Mouse (Mus musculus): Measurements from ENCODE around the gene Gys1. TPM values are rescaled to one million over a fixed set of nuclear protein-coding genes. Genes with fewer than 3 reads are reported as not detected.

Gene Gys1
- polyA plus RNA-seq, 1 experiment from 2014 or later, result 44.2 TPM

- no peak for DNase-seq (ENCODE audit: low spot score)
- peaks cover 55% of the 10 kb centered on the region for H3K36me3 ChIP-seq (replicated peaks)
- no peaks in the 10 kb centered on the region for H3K9me3 ChIP-seq
- 58% methylated on average over 6 of the region's 6 CpGs for WGBS
- H3K27me3 ChIP-seq (replicated peaks; ENCODE audit: low read depth, poor library complexity, severe bottlenecking), result peaks cover 70% of the 10 kb centered on the region
- no peak within 1 kb of the TSS for H3K27ac ChIP-seq (replicated peaks)
- H3K4me3 ChIP-seq, result peak within 1 kb of the TSS; percentile 22; the same call in 1 of the 2 replicates
- H3K4me1 ChIP-seq, result peaks cover 30% of the 10 kb centered on the region
Measured at GRCm38 (mm10) chr7:45420615-45420919, 14.1 kb upstream of the Gys1 start, which contains the start of gene Lhb. TSS of gene Lhb (plus strand) at chr7:45420820.

- Histone ChIP-seq H3K27me3 (replicated peaks; ENCODE audit: low read depth, poor library complexity, severe bottlenecking) (peaks cover 64% of the 10 kb centered on the region), H3K36me3 (replicated peaks) (peaks cover 61% of the 10 kb centered on the region), H3K4me1 (peaks cover 26% of the 10 kb centered on the region), H3K4me3 (no peak overlapping the region), H3K27ac (replicated peaks) (no peak overlapping the region), H3K9me3 (no peaks in the 10 kb centered on the region)
- WGBS, result 91% methylated on average over 14 of the region's 14 CpGs
- no peak for DNase-seq (ENCODE audit: low spot score)
Measured at GRCm38 (mm10) chr7:45421194-45421593, 13.4 kb upstream of the Gys1 start.

GRCm38 (mm10) chr7:45426556-45426955, 8.1 kb upstream of the Gys1 start:
- H3K36me3 ChIP-seq (replicated peaks), result peaks cover 100% of the 10 kb centered on the region
- no peak overlapping the region for H3K4me3 ChIP-seq
- peaks cover 10% of the 10 kb centered on the region for H3K27me3 ChIP-seq (replicated peaks; ENCODE audit: low read depth, poor library complexity, severe bottlenecking)
- no peaks in the 10 kb centered on the region for H3K4me1 ChIP-seq
- H3K27ac ChIP-seq (replicated peaks), result no peak overlapping the region
- no peak for DNase-seq (ENCODE audit: low spot score)
- 93% methylated on average over 8 of the region's 8 CpGs for WGBS
- no peaks in the 10 kb centered on the region for H3K9me3 ChIP-seq

- H3K27ac ChIP-seq (replicated peaks), result peak overlapping the region; percentile 92
- no peak for DNase-seq (ENCODE audit: low spot score)
- WGBS, result 1% methylated on average over 7 of the region's 7 CpGs
Measured at GRCm38 (mm10) chr7:45433835-45434202, 825 bp upstream of the Gys1 start.

GRCm38 (mm10) chr7:45435038-45435437, 394 bp downstream of the Gys1 start:
- DNase-seq (ENCODE audit: low spot score), result no peak
- Histone ChIP-seq H3K4me1 (peaks cover 49% of the 10 kb centered on the region), H3K36me3 (replicated peaks) (peaks cover 38% of the 10 kb centered on the region), H3K27me3 (replicated peaks; ENCODE audit: low read depth, poor library complexity, severe bottlenecking) (no peaks in the 10 kb centered on the region), H3K4me3 (peak overlapping the region; percentile 93), H3K9me3 (no peaks in the 10 kb centered on the region), H3K27ac (replicated peaks) (peak overlapping the region; percentile 92)
- 4% methylated on average over 16 of the region's 16 CpGs for WGBS

More at GRCm38 (mm10) chr7:45433835-45434202, 825 bp upstream of the Gys1 start:
- H3K4me1 ChIP-seq, result peaks cover 49% of the 10 kb centered on the region
- no peaks in the 10 kb centered on the region for H3K27me3 ChIP-seq (replicated peaks; ENCODE audit: low read depth, poor library complexity, severe bottlenecking)
- peak overlapping the region; percentile 93 for H3K4me3 ChIP-seq
- H3K36me3 ChIP-seq (replicated peaks), result peaks cover 41% of the 10 kb centered on the region
- H3K9me3 ChIP-seq, result no peaks in the 10 kb centered on the region

GRCm38 (mm10) chr7:45436444-45436843, 1.8 kb downstream of the Gys1 start:
- H3K36me3 ChIP-seq (replicated peaks), result peaks cover 38% of the 10 kb centered on the region
- H3K4me1 ChIP-seq, result peaks cover 49% of the 10 kb centered on the region
- no peak for DNase-seq (ENCODE audit: low spot score)
- 0 out of 2 replicates have a peak overlapping the region, but pooled peaks have one; percentile 93 for H3K4me3 ChIP-seq
- 93% methylated on average over 5 of the region's 5 CpGs for WGBS
- H3K27me3 ChIP-seq (replicated peaks; ENCODE audit: low read depth, poor library complexity, severe bottlenecking), result no peaks in the 10 kb centered on the region
- H3K27ac ChIP-seq (replicated peaks), result no peak overlapping the region
- no peaks in the 10 kb centered on the region for H3K9me3 ChIP-seq

- no peaks in the 10 kb centered on the region for H3K27me3 ChIP-seq (replicated peaks; ENCODE audit: low read depth, poor library complexity, severe bottlenecking)
- peaks cover 49% of the 10 kb centered on the region for H3K4me1 ChIP-seq
- DNase-seq (ENCODE audit: low spot score), result peak; percentile 53
- H3K27ac ChIP-seq (replicated peaks), result peak overlapping the region; percentile 62; the same call in 1 of the 2 replicates
- H3K36me3 ChIP-seq (replicated peaks), result peaks cover 36% of the 10 kb centered on the region
- H3K9me3 ChIP-seq, result no peaks in the 10 kb centered on the region
- H3K4me3 ChIP-seq, result peak overlapping the region; percentile 42
- WGBS, result 25% methylated on average over 6 of the region's 6 CpGs
Measured at GRCm38 (mm10) chr7:45437046-45437445, 2.4 kb downstream of the Gys1 start.

GRCm38 (mm10) chr7:45437521-45438276, 3.1 kb downstream of the Gys1 start, which contains the start of gene Ruvbl2:
TSS of gene Ruvbl2 (minus strand) at chr7:45438096.
- WGBS, result 19% methylated on average over 19 of the region's 19 CpGs
- peak within 1 kb of the TSS; percentile 62 for H3K27ac ChIP-seq (replicated peaks)
- peak within 1 kb of the TSS; percentile 42 for H3K4me3 ChIP-seq
- H3K27me3 ChIP-seq (replicated peaks; ENCODE audit: low read depth, poor library complexity, severe bottlenecking), result no peaks in the 10 kb centered on the region
- H3K36me3 ChIP-seq (replicated peaks), result peaks cover 33% of the 10 kb centered on the region
- H3K4me1 ChIP-seq, result peaks cover 45% of the 10 kb centered on the region
- H3K9me3 ChIP-seq, result no peaks in the 10 kb centered on the region
- DNase-seq (ENCODE audit: low spot score), result peak; percentile 65

GRCm38 (mm10) chr7:45443526-45444420, 9.1 kb downstream of the Gys1 start:
- peaks cover 9% of the 10 kb centered on the region for H3K4me1 ChIP-seq
- no peak overlapping the region for H3K4me3 ChIP-seq
- H3K27ac ChIP-seq (replicated peaks), result no peak overlapping the region
- 90% methylated on average over 22 of the region's 22 CpGs for WGBS
- H3K9me3 ChIP-seq, result no peaks in the 10 kb centered on the region
- H3K27me3 ChIP-seq (replicated peaks; ENCODE audit: low read depth, poor library complexity, severe bottlenecking), result no peaks in the 10 kb centered on the region
- peaks cover 74% of the 10 kb centered on the region for H3K36me3 ChIP-seq (replicated peaks)
- DNase-seq (ENCODE audit: low spot score), result no peak

GRCm38 (mm10) chr7:45446589-45446988, 11.9 kb downstream of the Gys1 start:
- no peaks in the 10 kb centered on the region for H3K9me3 ChIP-seq
- no peak overlapping the region for H3K27ac ChIP-seq (replicated peaks)
- peaks cover 70% of the 10 kb centered on the region for H3K36me3 ChIP-seq (replicated peaks)
- DNase-seq (ENCODE audit: low spot score), result no peak
- H3K4me3 ChIP-seq, result no peak overlapping the region
- H3K27me3 ChIP-seq (replicated peaks; ENCODE audit: low read depth, poor library complexity, severe bottlenecking), result no peaks in the 10 kb centered on the region
- H3K4me1 ChIP-seq, result peaks cover 9% of the 10 kb centered on the region

GRCm38 (mm10) chr7:45447325-45447990, 12.8 kb downstream of the Gys1 start:
- 31% methylated on average over 11 of the region's 11 CpGs for WGBS
- Histone ChIP-seq H3K36me3 (replicated peaks) (peaks cover 75% of the 10 kb centered on the region), H3K4me3 (peak overlapping the region; percentile 19; the same call in 1 of the 2 replicates), H3K27ac (replicated peaks) (no peak overlapping the region), H3K27me3 (replicated peaks; ENCODE audit: low read depth, poor library complexity, severe bottlenecking) (no peaks in the 10 kb centered on the region), H3K9me3 (no peaks in the 10 kb centered on the region), H3K4me1 (peaks cover 9% of the 10 kb centered on the region)
- peak; percentile 58 for DNase-seq (ENCODE audit: low spot score)

GRCm38 (mm10) chr7:45449974-45450373, 15.3 kb downstream of the Gys1 start:
- Histone ChIP-seq H3K9me3 (no peaks in the 10 kb centered on the region), H3K4me1 (peaks cover 9% of the 10 kb centered on the region), H3K4me3 (no peak overlapping the region), H3K27ac (replicated peaks) (no peak overlapping the region), H3K36me3 (replicated peaks) (peaks cover 74% of the 10 kb centered on the region), H3K27me3 (replicated peaks; ENCODE audit: low read depth, poor library complexity, severe bottlenecking) (no peaks in the 10 kb centered on the region)
- 86% methylated on average over 1 of the region's 1 CpGs for WGBS
- DNase-seq (ENCODE audit: low spot score), result no peak

Data from embryonic facial prominence, embryonic 10.5 days (tissue).